Comparison of ENCODE assay signal across 8 mouse cellular contexts in genomic region chr9:110476124-110477091, GRCm38 (mm10). TPM values are rescaled to one million over a fixed set of nuclear protein-coding genes. Genes with fewer than 3 reads are reported as not detected.
DNase-seq lines count a peak whose midpoint lies in the region; ATAC-seq and TF ChIP-seq lines count a peak whose summit lies in the region.

Gene Klhl18, minus strand, starts transcription at chr9:110476694.
Gene Kif9, plus strand, starts transcription at chr9:110476958.

- H3K27ac ChIP-seq in cortical plate, adult 2 months (ENCODE audit: insufficient read depth, low read length) = peak within 1 kb of the TSS; percentile 84

- peak; percentile 82 for TF ChIP-seq POLR2A in cortical plate, adult 2 months (IDR thresholded peaks at IDR 0.05; ENCODE audit: extremely low read depth, insufficient read depth, low read length)

- no peaks in the 10 kb centered on the region for H3K27me3 ChIP-seq in megakaryocyte, embryonic 14.5 days (replicated peaks)

- TF ChIP-seq CTCF in cortical plate, adult 2 months (IDR thresholded peaks at IDR 0.05; ENCODE audit: extremely low read depth, insufficient read depth, low read length) = no peak

- 0 out of 2 replicates have a peak, but pooled peaks cover 4% of the 10 kb centered on the region for H3K9me3 ChIP-seq in megakaryocyte, embryonic 14.5 days

- peaks cover 30% of the 10 kb centered on the region for H3K36me3 ChIP-seq in megakaryocyte, embryonic 14.5 days (replicated peaks; ENCODE audit: low read length)

- H3K4me3 ChIP-seq in cortical plate, adult 2 months (ENCODE audit: insufficient read depth, low read length) = peak within 1 kb of the TSS; percentile 90
- H3K4me3 ChIP-seq in megakaryocyte, embryonic 14.5 days (replicated peaks) = peak within 1 kb of the TSS; percentile 100

- peak; percentile 93 to 94 for DNase-seq in gastrocnemius, adult 8-10 months (ENCODE audit: low spot score in 2 of 2)
- DNase-seq in hindlimb bud, embryonic 11.5 days (ENCODE audit: extremely low spot score, low read depth, low spot score) = peak; percentile 98
- DNase-seq in left cerebral cortex, adult 8-10 months (ENCODE audit: low spot score in 2 of 2) = peak; percentile 96 to 99
- peak; percentile 99 for DNase-seq in right cerebral cortex, postnatal 10 days (ENCODE audit: low spot score in 2 of 2)
- peak; percentile 95 for DNase-seq in urinary bladder, postnatal 25 days (ENCODE audit: low spot score)

- ATAC-seq in activated CD4-positive, CD25-positive, alpha-beta regulatory T cell, adult 4 months = peak; percentile 74

- H3K4me1 ChIP-seq in cortical plate, adult 2 months (ENCODE audit: control insufficient read depth, insufficient read depth, low read length) = 0 out of 2 replicates have a peak, but pooled peaks cover 2% of the 10 kb centered on the region
- peaks cover 32% of the 10 kb centered on the region for H3K4me1 ChIP-seq in megakaryocyte, embryonic 14.5 days

RNA-seq across cellular contexts. Expression of gene Klhl18, which starts in this region (rescaled TPM):
- 10 to 100 TPM in 1 of 2 experiments, 1 to 10 TPM in 1; 9.3 to 11.2 TPM for polyA plus RNA-seq in activated CD4-positive, CD25-positive, alpha-beta regulatory T cell, adult 4 months (2017; shearing (Covaris generic))
- 27.3 and 28.8 TPM in 2 replicates for polyA plus RNA-seq in cortical plate, adult 2 months (2012; rRNA removed)
- 1 to 10 TPM; 5.2 to 7.9 (median 6.6) TPM for total RNA-seq in gastrocnemius, adult 8-10 months (2022)
- total RNA-seq in left cerebral cortex, adult 8-10 months (2022) = 10 to 100 TPM; 23.2 to 28.2 (median 24.7) TPM
- polyA plus RNA-seq in megakaryocyte, embryonic 14.5 days (2012; ENCODE audit: insufficient read depth, low replicate concordance) = 10.0 and 10.6 TPM in 2 replicates

RNA-seq across cellular contexts. Expression of gene Kif9, which starts in this region (rescaled TPM):
- under 1 TPM; 0.38 to 0.46 TPM for polyA plus RNA-seq in activated CD4-positive, CD25-positive, alpha-beta regulatory T cell, adult 4 months (2017; shearing (Covaris generic))
- polyA plus RNA-seq in cortical plate, adult 2 months (2012; rRNA removed) = 4.0 and 5.3 TPM in 2 replicates
- under 1 TPM in 1 of 4 experiments, not detected in 3; 0.12 TPM for total RNA-seq in gastrocnemius, adult 8-10 months (2022)
- 1 to 10 TPM; 4.5 to 6.2 (median 5.2) TPM for total RNA-seq in left cerebral cortex, adult 8-10 months (2022)
- 0.18 TPM in 1 of 2 replicates, not detected in the other for polyA plus RNA-seq in megakaryocyte, embryonic 14.5 days (2012; ENCODE audit: insufficient read depth, low replicate concordance)

Comparison
In these comparisons a context has a peak if more than half of its experiments do, and no peak if none do; other contexts are left out.
1. Peak in every context shown above with its lines: DNase-seq, ATAC-seq, H3K4me3 ChIP-seq and H3K27ac ChIP-seq.
2. RNA of gene Kif9 (total RNA-seq): 4.5 to 6.2 TPM in left cerebral cortex, adult 8-10 months; 0.12 TPM in gastrocnemius, adult 8-10 months; every median in the first group is over 4 times any median in the second.